Mouse (Mus musculus) layer of hippocampus, postnatal 36 days (tissue): ENCODE data around the gene Emx2. TPM values are rescaled to one million over a fixed set of nuclear protein-coding genes. Genes with fewer than 3 reads are reported as not detected.

Experiments used
- total RNA-seq, 2 experiments: library from RNA; stranded (reverse); gene quantifications; 2 replicates each; pipeline ENCODE4 v1.2.3; 2021

Gene Emx2
- total RNA-seq, 2 experiments from 2014 or later = 27.0 to 29.0 TPM

Other genes starting within 250 kb of the Emx2 start
- not detected for gene Kcnk18, start 239.2 kb upstream of the Emx2 start, total RNA-seq
- gene Slc18a2, start 197.5 kb upstream of the Emx2 start, total RNA-seq = 1 to 10 TPM; 1.1 to 1.2 TPM
- gene Rps12-ps3, start 136.1 kb upstream of the Emx2 start, total RNA-seq = 100 to 1,000 TPM; 260 to 310 TPM
- gene Pdzd8, start 112.6 kb upstream of the Emx2 start, total RNA-seq = 10 to 100 TPM; 49.9 to 50.0 TPM